Mouse (Mus musculus): Measurements from ENCODE around the gene Hcar2. TPM values are rescaled to one million over a fixed set of nuclear protein-coding genes. Genes with fewer than 3 reads are reported as not detected.

The Hcar2 gene
- total and polyA plus RNA-seq, 2 experiments from 2014 or later, result not detected

DNA sequence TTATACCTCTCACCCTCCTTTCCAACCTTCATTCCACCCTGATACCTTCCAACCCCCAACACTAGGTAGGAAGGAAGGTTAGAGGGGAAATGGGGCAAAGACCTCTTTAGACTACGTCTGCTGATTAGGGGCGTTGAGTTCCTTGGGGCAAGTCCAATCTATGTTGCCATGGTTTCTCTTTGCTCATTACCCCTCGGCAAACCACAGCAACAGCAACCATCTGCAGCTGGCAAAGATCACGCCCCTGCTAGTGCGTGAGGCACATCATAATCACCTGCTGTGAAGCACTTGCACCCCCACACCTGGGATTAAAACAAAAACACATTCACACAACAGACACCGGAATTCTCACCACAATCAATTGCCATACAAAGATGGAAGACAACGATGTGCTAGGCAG lies 42.6 kb downstream of the Hcar2 start:
- Histone ChIP-seq H3K4me1 (ENCODE audit: insufficient read depth, low read length) (no peaks in the 10 kb centered on the region), H3K27me3 (ENCODE audit: insufficient read depth, low read length) (no peaks in the 10 kb centered on the region), H3K4me3 (ENCODE audit: low read depth, low read length) (no peak overlapping the region), H3K9me3 (ENCODE audit: low read length) (no peaks in the 10 kb centered on the region), H3K36me3 (ENCODE audit: insufficient read depth, low read length) (no peaks in the 10 kb centered on the region), H3K9ac (replicated peaks; ENCODE audit: low read length, poor library complexity, severe bottlenecking) (no peak overlapping the region), H3K27ac (ENCODE audit: low read depth, low read length) (no peak overlapping the region), H3K4me2 (ENCODE audit: low read depth, low read length, poor library complexity, severe bottlenecking) (no peak overlapping the region)
- no peak for TF ChIP-seq CTCF (IDR thresholded peaks at IDR 0.05)
- WGBS, result 53% methylated on average over 7 of the region's 7 CpGs
- DNase-seq (ENCODE audit: low spot score) (peak; percentile 26), ATAC-seq (ENCODE audit: low FRiP score) (no peak)

GRCm38 (mm10) chr5:123821264-123821571 lies 44.1 kb downstream of the Hcar2 start:
- DNase-seq (ENCODE audit: low spot score) (no peak), ATAC-seq (ENCODE audit: low FRiP score) (no peak)
- Histone ChIP-seq H3K4me1 (ENCODE audit: insufficient read depth, low read length) (no peaks in the 10 kb centered on the region), H3K4me3 (ENCODE audit: low read depth, low read length) (no peak overlapping the region), H3K27ac (ENCODE audit: low read depth, low read length) (no peak overlapping the region), H3K36me3 (ENCODE audit: insufficient read depth, low read length) (no peaks in the 10 kb centered on the region), H3K9ac (replicated peaks; ENCODE audit: low read length, poor library complexity, severe bottlenecking) (no peak overlapping the region), H3K4me2 (ENCODE audit: low read depth, low read length, poor library complexity, severe bottlenecking) (no peak overlapping the region), H3K9me3 (ENCODE audit: low read length) (no peaks in the 10 kb centered on the region), H3K27me3 (ENCODE audit: insufficient read depth, low read length) (no peaks in the 10 kb centered on the region)
- WGBS, result 90% methylated on average over 3 of the region's 3 CpGs
- TF ChIP-seq CTCF (IDR thresholded peaks at IDR 0.05), result no peak

- H3K4me2 ChIP-seq (ENCODE audit: low read depth, low read length, poor library complexity, severe bottlenecking), result no peak overlapping the region
- no peaks in the 10 kb centered on the region for H3K9me3 ChIP-seq (ENCODE audit: low read length)
- WGBS, result 81% methylated on average over 9 of the region's 9 CpGs
- ATAC-seq (ENCODE audit: low FRiP score) (no peak), DNase-seq (ENCODE audit: low spot score) (no peak)
- no peaks in the 10 kb centered on the region for H3K4me1 ChIP-seq (ENCODE audit: insufficient read depth, low read length)
- peak; percentile 41 for TF ChIP-seq CTCF (IDR thresholded peaks at IDR 0.05)
- H3K4me3 ChIP-seq (ENCODE audit: low read depth, low read length), result no peak overlapping the region
- no peaks in the 10 kb centered on the region for H3K27me3 ChIP-seq (ENCODE audit: insufficient read depth, low read length)
- H3K27ac ChIP-seq (ENCODE audit: low read depth, low read length), result no peak overlapping the region
- no peak overlapping the region for H3K9ac ChIP-seq (replicated peaks; ENCODE audit: low read length, poor library complexity, severe bottlenecking)
- no peaks in the 10 kb centered on the region for H3K36me3 ChIP-seq (ENCODE audit: insufficient read depth, low read length)
These were observed 44.6 kb downstream of the Hcar2 start for GRCm38 (mm10) chr5:123820501-123821263.

DNA sequence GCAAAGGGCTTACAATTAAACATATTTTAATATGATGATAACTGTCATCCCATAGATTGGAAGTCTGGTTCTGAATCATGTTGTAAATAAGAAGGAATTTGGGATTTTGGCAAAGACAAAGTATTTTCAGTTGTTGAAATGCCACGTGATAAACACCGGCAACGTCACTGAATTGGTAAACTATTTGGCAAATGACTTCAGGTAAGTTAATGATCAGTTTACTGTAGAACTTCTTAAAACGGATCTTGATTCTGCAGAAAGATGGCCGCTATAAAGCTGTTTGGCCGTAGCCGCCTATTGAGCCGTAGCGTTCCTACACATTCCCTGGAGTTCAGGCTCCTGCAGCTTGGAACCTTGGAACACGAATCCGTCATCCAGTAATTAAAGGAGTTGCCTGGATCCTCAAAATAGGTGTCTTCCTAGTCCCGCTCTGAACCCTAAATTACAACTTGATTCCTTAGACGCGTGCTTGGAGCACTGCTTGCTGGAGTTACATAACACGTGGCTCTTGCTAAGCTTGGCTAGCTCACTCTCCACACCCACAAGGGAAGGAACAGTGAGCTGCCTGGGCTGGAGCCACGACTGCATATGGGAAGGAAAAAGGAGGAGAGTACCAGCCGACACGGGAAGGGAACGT lies 46.2 kb downstream of the Hcar2 start:
- Histone ChIP-seq H3K27me3 (ENCODE audit: insufficient read depth, low read length) (no peaks in the 10 kb centered on the region), H3K9me3 (ENCODE audit: low read length) (no peaks in the 10 kb centered on the region), H3K9ac (replicated peaks; ENCODE audit: low read length, poor library complexity, severe bottlenecking) (no peak overlapping the region), H3K4me1 (ENCODE audit: insufficient read depth, low read length) (no peaks in the 10 kb centered on the region), H3K36me3 (ENCODE audit: insufficient read depth, low read length) (no peaks in the 10 kb centered on the region), H3K4me3 (ENCODE audit: low read depth, low read length) (no peak overlapping the region), H3K4me2 (ENCODE audit: low read depth, low read length, poor library complexity, severe bottlenecking) (no peak overlapping the region), H3K27ac (ENCODE audit: low read depth, low read length) (no peak overlapping the region)
- DNase-seq (ENCODE audit: low spot score) (no peak), ATAC-seq (ENCODE audit: low FRiP score) (no peak)
- WGBS, result 94% methylated on average over 19 of the region's 19 CpGs
- TF ChIP-seq CTCF (IDR thresholded peaks at IDR 0.05), result no peak

GRCm38 (mm10) chr5:123816891-123817290 lies 48.4 kb downstream of the Hcar2 start:
- H3K27ac ChIP-seq (ENCODE audit: low read depth, low read length), result no peak overlapping the region
- no peaks in the 10 kb centered on the region for H3K36me3 ChIP-seq (ENCODE audit: insufficient read depth, low read length)
- no peaks in the 10 kb centered on the region for H3K9me3 ChIP-seq (ENCODE audit: low read length)
- no peaks in the 10 kb centered on the region for H3K27me3 ChIP-seq (ENCODE audit: insufficient read depth, low read length)
- H3K4me2 ChIP-seq (ENCODE audit: low read depth, low read length, poor library complexity, severe bottlenecking), result no peak overlapping the region
- H3K9ac ChIP-seq (replicated peaks; ENCODE audit: low read length, poor library complexity, severe bottlenecking), result no peak overlapping the region
- 70% methylated on average over 7 of the region's 7 CpGs for WGBS
- DNase-seq (ENCODE audit: low spot score), result no peak
- H3K4me1 ChIP-seq (ENCODE audit: insufficient read depth, low read length), result no peaks in the 10 kb centered on the region
- TF ChIP-seq CTCF (IDR thresholded peaks at IDR 0.05), result no peak
- no peak for ATAC-seq (ENCODE audit: low FRiP score)
- H3K4me3 ChIP-seq (ENCODE audit: low read depth, low read length), result no peak overlapping the region

Other genes with a start within 250 kb of the Hcar2 start
- 73.1 and 80.0 TPM in 2 replicates for gene Clip1, start 180.9 kb downstream of the Hcar2 start, total RNA-seq (2014; rRNA removed)
- gene Clip1, start 180.9 kb downstream of the Hcar2 start, polyA plus RNA-seq (2015; fragmentation: Nextera tagmentation; extraction: Ambion mirVana), result 64.2 and 77.5 TPM in 2 replicates
- 29.6 and 40.6 TPM in 2 replicates for gene Zcchc8, start 144.4 kb downstream of the Hcar2 start, total RNA-seq (2014; rRNA removed)
- gene Zcchc8, start 144.4 kb downstream of the Hcar2 start, polyA plus RNA-seq (2015; fragmentation: Nextera tagmentation; extraction: Ambion mirVana), result 41.9 and 46.3 TPM in 2 replicates
- gene Rsrc2, start 116.1 kb downstream of the Hcar2 start, total RNA-seq (2014; rRNA removed), result 41.9 and 71.9 TPM in 2 replicates
- gene Rsrc2, start 116.1 kb downstream of the Hcar2 start, polyA plus RNA-seq (2015; fragmentation: Nextera tagmentation; extraction: Ambion mirVana), result 117 and 133 TPM in 2 replicates
- 2.7 and 9.5 TPM in 2 replicates for gene Kntc1, start 115.8 kb downstream of the Hcar2 start, total RNA-seq (2014; rRNA removed)
- 1.8 and 3.0 TPM in 2 replicates for gene Kntc1, start 115.8 kb downstream of the Hcar2 start, polyA plus RNA-seq (2015; fragmentation: Nextera tagmentation; extraction: Ambion mirVana)
- gene Hcar1, start 14.5 kb upstream of the Hcar2 start, total RNA-seq (2014; rRNA removed), result 1.1 and 1.9 TPM in 2 replicates
- 0.64 and 0.71 TPM in 2 replicates for gene Hcar1, start 14.5 kb upstream of the Hcar2 start, polyA plus RNA-seq (2015; fragmentation: Nextera tagmentation; extraction: Ambion mirVana)
- gene Denr, start 41.7 kb upstream of the Hcar2 start, total RNA-seq (2014; rRNA removed), result 13.8 and 25.4 TPM in 2 replicates
- 130 and 158 TPM in 2 replicates for gene Denr, start 41.7 kb upstream of the Hcar2 start, polyA plus RNA-seq (2015; fragmentation: Nextera tagmentation; extraction: Ambion mirVana)
- gene Gm43518, start 61.9 kb upstream of the Hcar2 start, total RNA-seq (2014; rRNA removed), result 6.0 TPM in 1 of 2 replicates, not detected in the other
- gene Gm43518, start 61.9 kb upstream of the Hcar2 start, polyA plus RNA-seq (2015; fragmentation: Nextera tagmentation; extraction: Ambion mirVana), result 2.7 and 2.8 TPM in 2 replicates
- gene Ccdc62, start 65.2 kb upstream of the Hcar2 start, total RNA-seq (2014; rRNA removed), result 0.27 and 9.8 TPM in 2 replicates
- gene Ccdc62, start 65.2 kb upstream of the Hcar2 start, polyA plus RNA-seq (2015; fragmentation: Nextera tagmentation; extraction: Ambion mirVana), result 2.9 and 3.8 TPM in 2 replicates
- 42.9 and 45.4 TPM in 2 replicates for gene Hip1r, start 108.1 kb upstream of the Hcar2 start, total RNA-seq (2014; rRNA removed)
- gene Hip1r, start 108.1 kb upstream of the Hcar2 start, polyA plus RNA-seq (2015; fragmentation: Nextera tagmentation; extraction: Ambion mirVana), result 25.8 and 30.8 TPM in 2 replicates
- 52.3 and 75.5 TPM in 2 replicates for gene Vps37b, start 166.8 kb upstream of the Hcar2 start, total RNA-seq (2014; rRNA removed)
- 54.3 and 56.2 TPM in 2 replicates for gene Vps37b, start 166.8 kb upstream of the Hcar2 start, polyA plus RNA-seq (2015; fragmentation: Nextera tagmentation; extraction: Ambion mirVana)
- 41.7 and 42.1 TPM in 2 replicates for gene Abcb9, start 230.3 kb upstream of the Hcar2 start, total RNA-seq (2014; rRNA removed)
- gene Abcb9, start 230.3 kb upstream of the Hcar2 start, polyA plus RNA-seq (2015; fragmentation: Nextera tagmentation; extraction: Ambion mirVana), result 29.6 and 30.1 TPM in 2 replicates
- 54.5 and 70.4 TPM in 2 replicates for gene Ogfod2, start 246.8 kb upstream of the Hcar2 start, total RNA-seq (2014; rRNA removed)
- 36.2 and 39.5 TPM in 2 replicates for gene Ogfod2, start 246.8 kb upstream of the Hcar2 start, polyA plus RNA-seq (2015; fragmentation: Nextera tagmentation; extraction: Ambion mirVana)